Mouse (Mus musculus) liver, adult 2 months (tissue): ENCODE measurements at regions not wholly inside any gene's neighbourhood (a gene's known extent, or its start where the extent isn't known, plus 50 kb on each side); places are given as distances from the start of the nearest gene placed in this dataset.

ENCODE experiments used
- CTCF ChIP-seq: fragments of 200-500 bp; IDR thresholded peaks from 2 replicates; pipeline ENCODE4 v1.5.1; 2011; ENCODE audit warnings: low read depth, low read length, control low read depth
- POLR2A ChIP-seq: fragments of 200-500 bp; IDR thresholded peaks from 2 replicates; pipeline ENCODE4 v1.6.1; 2011; ENCODE audit warnings: low read length, control low read depth; ENCODE audit not compliant: insufficient read depth; ENCODE audit errors: extremely low read depth

- TF ChIP-seq CTCF (no peak), POLR2A (no peak)
Measured at GRCm38 (mm10) chr10:87325769-87326168, 167.7 kb downstream of the Ascl1 start.
